In genomic region chr8:70787941-70788667, GRCm38 (mm10) we compare ENCODE assay signal across 9 mouse cellular contexts. TPM values are rescaled to one million over a fixed set of nuclear protein-coding genes. Genes with fewer than 3 reads are reported as not detected.
A peak's percentile ranks its signal among the peaks of the same experiment; 100 is the strongest.
DNase-seq lines count a peak whose midpoint lies in the region; ATAC-seq and TF ChIP-seq lines count a peak whose summit lies in the region.
"Had no signal": no experiment of that assay in that cellular context is flagged by ENCODE, and none has a peak within 500 bp of the region (broad histone marks: within the 10 kb centered on the region; RNA-seq: fewer than 3 reads in every experiment).

No protein-coding gene starts in this region.

- H3K9ac ChIP-seq in MEL (ENCODE audit: control insufficient read depth, low read depth, low read length, poor library complexity, severe bottlenecking): no peak overlapping the region
- H3K9ac ChIP-seq in hindbrain, embryonic 15.5 days: no peak overlapping the region
- no peak overlapping the region for H3K9ac ChIP-seq in liver, embryonic 15.5 days

- peak; percentile 62 for ATAC-seq in cerebellum, adult (ENCODE audit: insufficient number of reproducible peaks, low FRiP score, low TSS enrichment)
- ATAC-seq in hindbrain, embryonic 15.5 days (ENCODE audit: low FRiP score, low read depth): peak; percentile 8; the same call in 1 of the 2 replicates
- ATAC-seq in liver, embryonic 15.5 days (ENCODE audit: insufficient read depth): no peak

- TF ChIP-seq EP300 in MEL (IDR thresholded peaks at IDR 0.05; ENCODE audit: low read depth in 1 of 2, low read length in 2 of 2): no peak

- peaks cover 0 to 10% of the 10 kb centered on the region in 2 experiments; a peak in 3 of 4 replicates for H3K4me1 ChIP-seq in MEL (ENCODE audit: control insufficient read depth in 1 of 2, insufficient read depth in 2 of 2, low read length in 2 of 2)
- peaks cover 39% of the 10 kb centered on the region for H3K4me1 ChIP-seq in hindbrain, embryonic 15.5 days (replicated peaks)
- H3K4me1 ChIP-seq in liver, embryonic 15.5 days (replicated peaks): peaks cover 71% of the 10 kb centered on the region
- H3K4me1 ChIP-seq in testis, adult 2 months (ENCODE audit: control insufficient read depth, insufficient read depth, low read length): peaks cover 27% of the 10 kb centered on the region

- no peaks in the 10 kb centered on the region for H3K27me3 ChIP-seq in MEL (ENCODE audit: control insufficient read depth in 1 of 2, insufficient read depth in 2 of 2, low read length in 2 of 2)
- 0 out of 2 replicates have a peak, but pooled peaks cover 3% of the 10 kb centered on the region for H3K27me3 ChIP-seq in hindbrain, embryonic 15.5 days
- H3K27me3 ChIP-seq in liver, embryonic 15.5 days: peaks cover 4% of the 10 kb centered on the region; the same call in 1 of the 2 replicates
- no peaks in the 10 kb centered on the region for H3K27me3 ChIP-seq in testis, adult 2 months (ENCODE audit: control insufficient read depth, insufficient read depth, low read length)

- TF ChIP-seq CTCF in MEL (IDR thresholded peaks at IDR 0.05 in 2 of 3, conservative IDR thresholded peaks at IDR 0.05 in 1 of 3; ENCODE audit: control insufficient read depth in 1 of 3, insufficient read depth in 1 of 3, low read depth in 2 of 3, low read length in 3 of 3, poor library complexity in 1 of 3, severe bottlenecking in 1 of 3): no peak
- TF ChIP-seq CTCF in testis, adult 2 months (IDR thresholded peaks at IDR 0.05; ENCODE audit: control insufficient read depth, insufficient read depth, insufficient replicate concordance, low read depth, low read length): no peak

- peak; percentile 37 for DNase-seq in MEL (ENCODE audit: low read depth, low spot score)
- no peak for DNase-seq in thymus, postnatal 0 days (ENCODE audit: low spot score)
- DNase-seq in urinary bladder, postnatal 25 days (ENCODE audit: low spot score): no peak
- DNase-seq in left cerebral cortex, postnatal 14 days (ENCODE audit: low spot score in 2 of 2): no peak

- intact Hi-C loops in left cerebral cortex, postnatal 14 days (cut with DNase I): no loop called here

- TF ChIP-seq POLR2A in MEL (IDR thresholded peaks at IDR 0.05; ENCODE audit: control insufficient read depth in 1 of 2, insufficient read depth in 1 of 2, low read depth in 1 of 2, low read length in 2 of 2, poor library complexity in 1 of 2): no peak
- no peak for TF ChIP-seq POLR2A in testis, adult 2 months (IDR thresholded peaks at IDR 0.05; ENCODE audit: control insufficient read depth, low read depth, low read length)

- H3K36me3 ChIP-seq in MEL (ENCODE audit: control insufficient read depth in 1 of 2, insufficient read depth in 2 of 2, low read length in 2 of 2): peaks cover 0 to 2% of the 10 kb centered on the region in 2 experiments; a peak in 3 of 4 replicates
- H3K36me3 ChIP-seq in hindbrain, embryonic 15.5 days: peaks cover 39% of the 10 kb centered on the region
- peaks cover 69% of the 10 kb centered on the region for H3K36me3 ChIP-seq in liver, embryonic 15.5 days (replicated peaks)
- H3K36me3 ChIP-seq in testis, adult 2 months (ENCODE audit: control insufficient read depth, insufficient read depth, low read length): no peaks in the 10 kb centered on the region

- H3K79me2 ChIP-seq in MEL (ENCODE audit: control insufficient read depth, insufficient read depth, low read length, poor library complexity): peaks cover 17% of the 10 kb centered on the region

- peak overlapping the region; percentile 20 for H3K4me2 ChIP-seq in hindbrain, embryonic 15.5 days
- 0 out of 2 replicates have a peak overlapping the region, but pooled peaks have one; percentile 15 for H3K4me2 ChIP-seq in liver, embryonic 15.5 days

- no peak for TF ChIP-seq RAD21 in MEL (IDR thresholded peaks at IDR 0.05; ENCODE audit: low read depth, low read length)

- 23% methylated on average over 30 of the region's 30 CpGs for WGBS in hindbrain, embryonic 15.5 days
- WGBS in liver, embryonic 15.5 days (ENCODE audit: insufficient replicate concordance): 63% methylated on average over 30 of the region's 30 CpGs

- H3K27ac ChIP-seq in MEL (ENCODE audit: control insufficient read depth, low read depth, low read length): no peak overlapping the region
- no peak overlapping the region for H3K27ac ChIP-seq in hindbrain, embryonic 15.5 days (replicated peaks)
- no peak overlapping the region for H3K27ac ChIP-seq in liver, embryonic 15.5 days (replicated peaks)
- H3K27ac ChIP-seq in testis, adult 2 months (ENCODE audit: control insufficient read depth, insufficient read depth, low read depth, low read length): no peak overlapping the region
- H3K27ac ChIP-seq: macrophage had no signal

- H3K9me3 ChIP-seq in MEL (replicated peaks; ENCODE audit: insufficient read depth, low read length): no peaks in the 10 kb centered on the region
- no peaks in the 10 kb centered on the region for H3K9me3 ChIP-seq in hindbrain, embryonic 15.5 days
- peaks cover 3% of the 10 kb centered on the region; the same call in 1 of the 2 replicates for H3K9me3 ChIP-seq in liver, embryonic 15.5 days (replicated peaks)

- H3K4me3 ChIP-seq in MEL (ENCODE audit: control insufficient read depth in 1 of 2, insufficient read depth in 1 of 2, low read depth in 2 of 2, low read length in 2 of 2): no peak overlapping the region
- 0 out of 2 replicates have a peak overlapping the region, but pooled peaks have one; percentile 2 for H3K4me3 ChIP-seq in hindbrain, embryonic 15.5 days
- H3K4me3 ChIP-seq in liver, embryonic 15.5 days (replicated peaks): no peak overlapping the region
- peak overlapping the region; percentile 61 for H3K4me3 ChIP-seq in testis, adult 2 months (ENCODE audit: control insufficient read depth, low read depth, low read length)

TF ChIP-seq in MEL, 35 proteins besides CTCF, POLR2A, EP300 and RAD21 (continues in another document):
- TF ChIP-seq JUND (IDR thresholded peaks at IDR 0.05; ENCODE audit: low read depth, low read length) (no peak), GATA1 (IDR thresholded peaks at IDR 0.05; ENCODE audit: low read depth, low read length) (no peak), MEF2A (IDR thresholded peaks at IDR 0.05; ENCODE audit: extremely low read depth, insufficient replicate concordance, low read depth, low read length, poor library complexity, severe bottlenecking) (no peak), UBTF (IDR thresholded peaks at IDR 0.05; ENCODE audit: borderline replicate concordance, insufficient read depth, low read depth, low read length) (no peak), BHLHE40 (IDR thresholded peaks at IDR 0.05; ENCODE audit: borderline replicate concordance, low read depth, low read length) (no peak)

RNA-seq across cellular contexts. Expression of gene Pik3r2, which starts 11.6 kb away (rescaled TPM):
- total RNA-seq in MEL (2012; rRNA removed): 23.7 and 25.4 TPM in 2 replicates
- polyA plus RNA-seq in MEL (2012; ENCODE audit: insufficient read depth in 1 of 2, insufficient read length in 2 of 2, low read depth in 1 of 2, low replicate concordance in 2 of 2, missing spikeins in 1 of 2): 10 to 100 TPM in 1 of 2 experiments, not detected in 1; 37.8 TPM
- polyA plus RNA-seq in hindbrain, embryonic 15.5 days (2015; fragmentation: Nextera tagmentation; extraction: Ambion mirVana): 104 and 113 TPM in 2 replicates
- polyA plus RNA-seq in liver, embryonic 15.5 days (2015; fragmentation: Nextera tagmentation; extraction: Ambion mirVana): 14.7 and 16.5 TPM in 2 replicates
- 25.1 and 30.8 TPM in 2 replicates for polyA plus RNA-seq in testis, adult 2 months (2012; rRNA removed)
- 35.1 and 38.6 TPM in 2 replicates for polyA plus RNA-seq in thymus, postnatal 0 days (2015; fragmentation: Nextera tagmentation; extraction: Ambion mirVana)
- total RNA-seq in left cerebral cortex, postnatal 14 days (2021): 100 to 1,000 TPM; 162 to 174 TPM

RNA-seq across cellular contexts. Expression of gene Mast3, which starts 16.8 kb away (rescaled TPM):
- 10.4 and 13.5 TPM in 2 replicates for total RNA-seq in MEL (2012; rRNA removed)
- polyA plus RNA-seq in MEL (2012; ENCODE audit: insufficient read depth in 1 of 2, insufficient read length in 2 of 2, low read depth in 1 of 2, low replicate concordance in 2 of 2, missing spikeins in 1 of 2): 10 to 100 TPM in 1 of 2 experiments, not detected in 1; 54.7 TPM
- polyA plus RNA-seq in hindbrain, embryonic 15.5 days (2015; fragmentation: Nextera tagmentation; extraction: Ambion mirVana): 21.2 and 25.1 TPM in 2 replicates
- polyA plus RNA-seq in liver, embryonic 15.5 days (2015; fragmentation: Nextera tagmentation; extraction: Ambion mirVana): 6.7 and 8.2 TPM in 2 replicates
- 11.0 and 13.1 TPM in 2 replicates for polyA plus RNA-seq in testis, adult 2 months (2012; rRNA removed)
- 37.2 and 37.3 TPM in 2 replicates for polyA plus RNA-seq in thymus, postnatal 0 days (2015; fragmentation: Nextera tagmentation; extraction: Ambion mirVana)
- 100 to 1,000 TPM; 176 to 185 TPM for total RNA-seq in left cerebral cortex, postnatal 14 days (2021)

RNA-seq across cellular contexts. Expression of gene Il12rb1, which starts 20.1 kb away (rescaled TPM):
- 1.2 and 1.4 TPM in 2 replicates for total RNA-seq in MEL (2012; rRNA removed)
- polyA plus RNA-seq in MEL (2012; ENCODE audit: insufficient read depth in 1 of 2, insufficient read length in 2 of 2, low read depth in 1 of 2, low replicate concordance in 2 of 2, missing spikeins in 1 of 2): 1 to 10 TPM in 1 of 2 experiments, not detected in 1; 2.2 TPM
- 0.14 TPM in 1 of 2 replicates, not detected in the other for polyA plus RNA-seq in hindbrain, embryonic 15.5 days (2015; fragmentation: Nextera tagmentation; extraction: Ambion mirVana)
- polyA plus RNA-seq in liver, embryonic 15.5 days (2015; fragmentation: Nextera tagmentation; extraction: Ambion mirVana): 0.22 TPM in 2 replicates
- polyA plus RNA-seq in testis, adult 2 months (2012; rRNA removed): 0.25 and 0.40 TPM in 2 replicates
- polyA plus RNA-seq in thymus, postnatal 0 days (2015; fragmentation: Nextera tagmentation; extraction: Ambion mirVana): 16.2 TPM in 2 replicates
- 1 to 10 TPM; 1.2 TPM for total RNA-seq in left cerebral cortex, postnatal 14 days (2021)

RNA-seq across cellular contexts. Expression of gene Mpv17l2, which starts 27.4 kb away (rescaled TPM):
- total RNA-seq in MEL (2012; rRNA removed): 41.9 and 52.8 TPM in 2 replicates
- 100 to 1,000 TPM in 1 of 2 experiments, not detected in 1; 102 TPM for polyA plus RNA-seq in MEL (2012; ENCODE audit: insufficient read depth in 1 of 2, insufficient read length in 2 of 2, low read depth in 1 of 2, low replicate concordance in 2 of 2, missing spikeins in 1 of 2)
- 40.4 and 44.9 TPM in 2 replicates for polyA plus RNA-seq in hindbrain, embryonic 15.5 days (2015; fragmentation: Nextera tagmentation; extraction: Ambion mirVana)
- polyA plus RNA-seq in liver, embryonic 15.5 days (2015; fragmentation: Nextera tagmentation; extraction: Ambion mirVana): 34.7 and 37.8 TPM in 2 replicates
- 13.5 and 14.4 TPM in 2 replicates for polyA plus RNA-seq in testis, adult 2 months (2012; rRNA removed)
- 54.3 and 54.4 TPM in 2 replicates for polyA plus RNA-seq in thymus, postnatal 0 days (2015; fragmentation: Nextera tagmentation; extraction: Ambion mirVana)
- total RNA-seq in left cerebral cortex, postnatal 14 days (2021): 10 to 100 TPM; 36.3 to 36.5 TPM

RNA-seq across cellular contexts. Expression of gene Rab3a, which starts 33.6 kb away (rescaled TPM):
- 1.8 TPM in 2 replicates for total RNA-seq in MEL (2012; rRNA removed)
- polyA plus RNA-seq in MEL (2012; ENCODE audit: insufficient read depth in 1 of 2, insufficient read length in 2 of 2, low read depth in 1 of 2, low replicate concordance in 2 of 2, missing spikeins in 1 of 2): 1 to 10 TPM in 1 of 2 experiments, not detected in 1; 5.6 TPM
- 503 and 561 TPM in 2 replicates for polyA plus RNA-seq in hindbrain, embryonic 15.5 days (2015; fragmentation: Nextera tagmentation; extraction: Ambion mirVana)
- polyA plus RNA-seq in liver, embryonic 15.5 days (2015; fragmentation: Nextera tagmentation; extraction: Ambion mirVana): 2.7 and 3.5 TPM in 2 replicates
- 7.9 and 8.2 TPM in 2 replicates for polyA plus RNA-seq in testis, adult 2 months (2012; rRNA removed)
- 7.0 and 8.0 TPM in 2 replicates for polyA plus RNA-seq in thymus, postnatal 0 days (2015; fragmentation: Nextera tagmentation; extraction: Ambion mirVana)
- total RNA-seq in left cerebral cortex, postnatal 14 days (2021): 100 to 1,000 TPM; 926 to 947 TPM

Comparison
In these comparisons a context has a peak if more than half of its experiments do, and no peak if none do; other contexts are left out.
1. H3K4me3 ChIP-seq: peak in hindbrain, embryonic 15.5 days (single experiment) and testis, adult 2 months (single experiment); none in MEL (0 of 2) and liver, embryonic 15.5 days (single experiment).